Mouse (Mus musculus) layer of hippocampus, postnatal 36 days (tissue): ENCODE measurements at regions not wholly inside any gene's neighbourhood (a gene's known extent, or its start where the extent isn't known, plus 50 kb on each side); places are given as distances from the start of the nearest gene placed in this dataset.
"Not testable (repeated sequence)": the region's sequence is repeated elsewhere in the genome, so short reads cannot be mapped to it uniquely, and the experiment has no call there.

Source experiments
- DNase-seq, 2 experiments: peaks; one replicate each; pipeline ENCODE4 v3.0.0; 2022

DNA sequence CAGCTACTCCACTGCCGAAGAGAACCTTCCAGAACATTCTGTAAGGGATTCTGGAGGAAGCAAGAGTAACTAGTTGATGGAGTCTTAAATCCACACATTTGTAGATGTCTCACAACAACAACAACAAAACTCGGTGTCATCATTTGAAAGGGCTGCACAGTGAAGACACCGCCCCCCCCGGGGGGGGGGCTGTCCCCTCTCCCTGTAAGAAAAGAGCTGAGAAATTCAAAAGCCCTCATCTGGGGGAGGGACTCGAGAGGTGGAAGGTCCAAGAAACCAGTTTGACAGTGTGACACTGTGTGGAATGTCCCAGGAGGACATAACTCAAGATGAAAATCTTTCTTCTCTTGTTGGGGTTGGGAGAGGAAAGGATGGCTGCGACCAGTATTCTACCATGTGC, 87.7 kb downstream of the Fam43a start:
- no peak for DNase-seq

DNA sequence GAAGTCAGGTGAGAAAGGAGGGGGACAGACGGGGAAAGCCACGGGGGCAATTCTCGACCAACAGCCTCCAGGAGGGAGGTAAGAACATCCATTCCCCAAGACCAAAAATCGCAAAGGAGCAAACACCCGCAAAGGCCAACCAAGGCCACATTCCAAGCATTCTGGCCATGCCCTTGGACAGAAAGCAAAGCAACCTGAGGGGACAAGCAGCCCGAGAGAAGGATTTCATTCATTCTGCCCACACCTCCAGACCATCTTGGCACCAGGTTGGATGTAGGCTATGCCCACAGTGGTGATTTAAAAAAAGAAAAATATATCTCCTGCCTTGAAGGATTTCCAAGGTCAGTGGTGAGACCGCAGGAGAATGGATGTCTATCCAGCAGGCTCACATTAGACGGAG, 88.2 kb downstream of the Fam43a start:
- DNase-seq = no peak

DNA sequence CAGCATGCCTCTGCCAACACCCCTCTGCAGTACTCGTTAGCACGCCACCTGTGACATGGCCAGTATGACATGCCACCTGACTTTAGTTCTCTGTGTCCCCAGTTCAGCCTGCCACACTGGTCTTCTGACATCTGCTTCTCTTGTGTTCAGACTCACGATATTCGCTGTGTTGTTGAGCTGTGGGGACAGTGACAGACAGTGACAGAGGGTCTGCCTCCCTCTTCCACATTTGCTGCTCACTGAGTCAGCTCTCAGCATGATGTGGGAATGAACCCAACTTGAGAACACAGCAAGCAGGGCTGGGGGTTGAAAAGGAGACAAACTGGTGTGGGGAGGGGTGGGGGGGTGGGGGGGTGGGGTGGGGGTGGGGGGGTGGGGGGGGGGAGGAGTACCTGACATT, 91.0 kb downstream of the Fam43a start:
- no peak for DNase-seq

DNA sequence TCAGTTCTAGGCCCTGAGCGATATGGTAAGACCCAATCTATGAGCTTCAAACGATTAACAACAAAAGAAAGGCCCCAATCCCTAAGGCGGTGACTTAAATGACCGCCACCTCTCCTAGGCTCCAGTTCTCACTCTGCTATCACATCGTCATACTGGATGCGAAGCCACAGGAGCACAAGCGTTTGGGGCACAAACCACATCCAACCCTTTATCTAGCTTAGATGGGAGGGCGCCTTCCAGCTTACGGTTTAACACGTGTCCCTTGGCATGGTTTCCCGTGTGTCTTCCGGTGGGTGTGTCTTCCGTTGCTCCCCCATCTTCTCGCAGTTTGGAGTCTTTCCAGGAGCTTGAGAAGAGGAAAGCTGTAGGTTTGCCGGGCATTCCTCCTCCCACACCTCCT, 92.4 kb downstream of the Fam43a start:
- DNase-seq = no peak

DNA sequence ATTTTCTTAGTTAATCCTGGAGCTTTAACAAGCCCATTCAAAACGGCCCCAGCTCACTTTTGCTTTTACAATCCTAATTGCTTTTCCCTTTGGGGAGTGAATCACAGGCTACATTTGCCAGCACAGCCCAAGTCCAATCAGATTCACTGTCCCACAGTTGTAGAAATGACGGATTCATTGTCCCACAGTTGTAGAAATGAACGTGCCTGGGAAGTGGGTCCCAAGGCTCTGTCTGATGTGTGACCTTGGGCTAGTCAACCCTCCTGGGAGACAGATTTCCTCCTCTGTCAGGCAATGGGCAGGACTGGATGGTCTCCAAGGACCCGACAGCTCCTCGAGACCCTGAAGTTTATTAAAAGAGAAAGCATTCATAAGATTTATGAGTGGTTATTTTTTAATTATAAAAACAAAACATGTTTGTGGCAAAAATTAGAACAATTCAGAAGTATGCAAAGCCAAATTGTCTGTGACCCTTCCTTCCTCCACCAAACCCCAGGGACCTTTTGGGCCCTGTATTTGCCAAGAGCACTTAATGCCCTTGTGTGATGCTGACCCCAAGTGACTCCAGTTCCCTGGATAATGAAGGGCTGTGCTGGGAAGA, 93.1 kb downstream of the Fam43a start:
- DNase-seq = no peak

DNA sequence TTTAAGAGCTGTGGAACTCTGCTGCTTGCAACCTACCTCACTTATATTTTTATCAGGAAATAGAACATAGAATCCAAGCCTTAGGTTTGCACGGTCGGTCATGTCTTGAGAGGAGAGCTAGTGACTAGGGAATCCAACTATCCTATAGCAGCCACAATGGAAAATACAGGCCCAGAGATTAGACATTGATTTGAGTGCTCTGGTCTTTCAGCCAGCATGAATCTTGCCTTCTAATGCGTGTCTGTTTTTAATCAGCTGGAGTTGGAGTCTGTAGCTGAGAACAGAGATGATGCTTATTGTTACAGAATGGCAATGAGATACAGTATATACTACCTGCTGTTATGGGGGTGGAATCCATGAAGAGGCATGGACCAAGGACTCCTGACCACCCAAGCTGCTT, 93.7 kb downstream of the Fam43a start:
- DNase-seq = no peak

DNA sequence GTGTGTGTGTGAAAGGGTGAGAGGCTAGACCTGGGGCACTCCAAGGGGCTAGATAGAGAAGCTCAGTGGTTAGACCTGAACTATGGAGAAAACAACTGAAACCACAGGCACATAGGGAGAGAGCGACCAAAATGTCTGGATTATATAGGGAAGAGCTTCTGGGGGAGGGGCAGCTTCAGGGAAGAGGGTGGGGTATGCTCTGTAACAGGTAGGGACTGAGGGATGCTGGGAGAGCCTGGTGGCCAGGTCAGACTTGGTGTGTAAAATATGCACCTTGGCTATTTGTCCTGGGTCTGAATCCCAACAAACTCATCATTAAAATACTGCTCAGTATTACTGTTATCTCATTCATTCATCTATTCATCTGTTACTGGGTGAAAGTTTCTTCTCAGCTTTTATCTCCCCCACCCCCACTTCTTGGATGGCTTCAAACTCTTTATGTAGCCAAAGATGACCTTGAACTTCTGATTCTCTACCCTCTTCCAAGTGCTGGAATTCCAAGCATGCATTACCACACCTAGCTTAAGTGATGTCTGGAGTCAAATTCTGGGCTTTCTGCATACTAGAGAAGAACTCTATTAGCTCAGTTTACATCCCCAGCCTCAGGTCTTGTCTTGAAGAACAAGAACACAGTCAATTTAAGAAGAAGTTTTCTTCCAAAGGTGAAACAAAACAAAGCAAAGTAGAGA, 94.5 kb downstream of the Fam43a start:
- no peak for DNase-seq

DNA sequence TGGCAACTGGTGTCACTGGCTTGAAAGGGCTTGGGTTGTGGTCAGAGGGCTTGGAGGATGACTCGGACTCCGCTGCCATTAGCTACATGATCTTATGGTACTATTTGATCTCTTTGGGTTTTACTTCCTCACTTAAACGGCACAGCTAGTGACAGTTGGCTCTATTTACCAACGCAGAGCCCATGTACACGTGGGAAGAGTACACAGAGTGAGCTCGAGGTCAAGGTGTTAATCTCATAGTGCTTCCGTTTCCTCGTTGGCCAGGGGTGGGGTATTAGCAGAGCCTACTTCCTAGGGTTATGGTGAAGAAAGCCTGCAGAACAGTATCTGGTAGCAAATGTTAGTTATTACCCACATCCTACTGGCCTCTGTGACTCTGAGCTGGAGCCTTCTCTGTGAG, 96.2 kb downstream of the Fam43a start:
- DNase-seq = no peak

DNA sequence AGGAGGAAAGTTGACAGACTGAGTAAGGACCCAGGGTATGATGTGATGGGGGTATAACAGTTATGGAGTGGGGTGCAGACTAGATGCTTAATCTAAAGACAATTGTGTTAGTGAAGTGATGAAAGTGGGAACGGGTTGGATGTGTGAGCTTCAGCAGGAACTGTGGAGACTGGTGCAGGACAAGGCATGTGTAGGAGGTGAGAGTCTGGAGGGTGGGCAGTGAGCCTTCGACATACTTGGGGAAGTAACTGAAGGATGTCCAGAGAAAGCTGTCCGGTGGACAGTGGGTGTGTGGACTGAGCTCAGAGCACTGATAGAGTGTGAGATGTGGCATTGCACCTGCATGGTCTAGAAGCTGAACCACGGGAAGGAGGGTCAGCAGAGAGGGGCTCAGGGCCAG, 97.7 kb downstream of the Fam43a start:
- no peak for DNase-seq

DNA sequence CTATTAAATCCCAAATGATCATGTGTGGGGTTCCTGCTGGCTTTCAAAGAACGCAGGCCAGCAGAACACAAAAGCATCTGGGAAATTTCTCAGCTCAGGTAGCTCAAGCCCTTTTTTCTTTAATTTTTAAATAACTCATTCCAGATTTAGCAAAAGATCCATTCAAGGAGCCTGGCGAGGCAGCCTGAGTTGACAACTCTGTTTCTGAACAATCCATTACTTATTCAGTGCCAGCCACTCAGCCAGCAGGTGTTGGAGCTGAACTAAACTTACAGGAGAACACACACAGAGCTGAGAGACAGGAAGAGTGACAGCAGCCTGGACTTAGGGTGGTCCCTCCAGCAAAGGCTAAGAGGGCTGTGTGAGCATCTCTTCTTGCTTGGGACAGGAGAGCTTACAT, 98.3 kb downstream of the Fam43a start:
- DNase-seq = no peak

DNA sequence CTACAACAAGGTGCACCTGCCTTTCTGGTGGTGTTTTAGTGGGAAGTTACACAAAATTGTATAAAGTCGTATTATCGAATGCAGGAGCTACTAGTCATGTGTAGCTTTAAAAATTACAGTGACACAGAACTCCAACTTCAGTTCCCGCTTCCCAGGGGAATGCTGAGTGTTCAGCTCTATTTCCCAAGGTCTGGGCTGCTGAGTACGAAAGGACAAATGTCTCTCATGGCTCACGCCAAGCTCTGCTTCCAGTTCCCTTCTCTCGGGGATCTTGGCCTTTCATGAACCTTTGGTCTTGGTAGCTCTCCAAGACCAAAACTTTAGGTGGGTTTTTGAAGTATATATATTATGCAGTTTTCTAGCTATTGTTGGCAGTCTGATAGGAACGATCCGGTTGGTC, 104.3 kb downstream of the Fam43a start:
- DNase-seq = no peak

DNA sequence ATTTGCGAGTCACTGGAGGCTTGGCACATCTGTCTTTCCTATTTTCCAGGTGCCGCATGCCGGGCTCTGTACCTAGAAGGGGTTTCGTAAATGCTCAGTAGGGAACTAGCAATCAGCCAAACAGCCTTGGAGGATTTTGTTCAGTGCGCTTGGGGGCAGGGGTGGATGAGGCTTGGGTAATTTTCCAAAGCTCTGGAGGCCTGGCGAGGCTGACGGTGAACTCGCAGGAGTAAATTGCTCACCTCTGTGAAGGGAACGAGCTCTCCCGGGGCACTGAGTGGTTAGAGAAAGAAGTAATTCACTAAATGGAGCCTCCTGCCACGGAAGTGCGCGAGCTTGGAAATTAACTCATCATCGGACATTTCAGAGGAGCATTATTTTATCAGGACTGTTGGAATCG, 110.0 kb downstream of the Fam43a start:
- no peak for DNase-seq

DNA sequence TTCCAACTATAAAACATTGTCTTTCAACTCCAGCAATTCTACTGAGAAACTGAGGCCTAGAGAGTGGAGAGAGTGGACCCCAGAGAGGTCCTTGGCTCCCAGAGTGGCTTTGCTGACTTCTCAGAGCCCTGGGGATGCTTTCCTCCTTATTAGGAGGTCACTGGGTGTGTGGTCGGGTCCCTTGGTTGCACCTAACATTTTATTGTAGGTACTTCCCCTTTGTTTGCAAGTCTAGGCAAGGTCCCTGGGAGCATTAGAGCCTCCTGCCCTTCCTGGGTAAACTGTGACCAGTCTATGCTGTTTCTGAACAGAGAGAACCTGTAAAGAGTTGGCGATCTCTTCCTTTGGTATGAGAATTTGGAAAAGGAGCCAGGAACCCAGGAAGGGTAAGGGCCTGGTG, 110.5 kb downstream of the Fam43a start:
- DNase-seq = no peak

DNA sequence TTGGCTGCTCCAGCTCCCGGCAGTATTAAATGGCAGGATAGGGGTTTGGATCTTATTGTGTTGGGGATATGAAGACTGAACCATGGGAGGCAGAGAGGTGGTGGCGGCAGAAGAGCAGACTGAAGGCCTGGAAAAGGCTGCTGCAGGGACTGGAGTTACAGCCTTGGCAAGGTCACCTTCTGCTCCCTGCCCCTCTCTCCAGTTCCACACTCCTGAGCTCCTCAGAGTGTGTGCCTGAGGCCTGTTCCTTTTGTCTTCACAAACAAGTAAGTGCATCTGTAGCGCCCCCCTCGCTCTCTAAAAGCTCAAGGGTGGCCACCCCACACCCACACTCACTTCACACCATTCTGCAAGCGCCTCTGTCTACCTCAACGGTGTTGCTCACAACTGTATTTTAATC, 113.0 kb downstream of the Fam43a start:
- no peak for DNase-seq

DNA sequence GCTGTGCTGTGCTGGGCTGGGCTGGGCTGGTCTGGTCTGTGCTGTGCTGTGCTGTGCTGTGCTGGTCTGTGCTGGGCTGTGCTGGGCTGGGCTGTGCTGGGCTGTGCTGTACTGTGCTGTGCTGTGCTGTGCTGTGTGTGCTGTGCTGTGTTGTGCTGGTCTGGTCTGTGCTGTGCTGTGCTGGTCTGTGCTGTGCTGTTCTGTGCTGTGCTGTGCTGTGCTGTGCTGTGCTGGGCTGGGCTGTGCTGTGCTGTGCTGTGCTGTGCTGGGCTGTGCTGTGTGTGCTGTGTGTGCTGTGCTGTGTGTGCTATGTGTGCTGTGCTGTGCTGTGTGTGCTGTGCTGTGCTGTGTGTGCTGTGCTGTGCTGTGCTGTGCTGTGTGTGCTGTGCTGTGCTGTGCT, 118.1 kb downstream of the Fam43a start:
- not testable (repeated sequence) for DNase-seq

DNA sequence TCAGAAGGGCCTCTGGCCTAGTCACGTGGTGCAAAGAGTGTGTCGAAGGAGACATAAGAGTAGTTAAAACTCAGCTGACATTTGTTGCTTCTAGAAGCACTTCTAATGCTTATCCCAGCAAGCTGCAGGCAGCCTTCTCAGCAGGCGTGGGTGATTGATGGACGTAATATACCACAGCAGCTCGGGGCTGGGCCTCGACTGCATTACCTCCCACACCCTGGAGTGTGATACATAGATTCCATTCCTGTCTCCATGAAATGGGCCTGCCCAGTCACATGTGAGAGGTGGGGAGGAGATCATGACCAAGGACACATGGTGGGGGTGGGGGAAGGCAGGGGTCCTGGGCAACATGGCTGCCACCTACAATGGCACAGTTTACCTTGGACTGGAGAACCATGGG, 121.3 kb downstream of the Fam43a start:
- no peak for DNase-seq

DNA sequence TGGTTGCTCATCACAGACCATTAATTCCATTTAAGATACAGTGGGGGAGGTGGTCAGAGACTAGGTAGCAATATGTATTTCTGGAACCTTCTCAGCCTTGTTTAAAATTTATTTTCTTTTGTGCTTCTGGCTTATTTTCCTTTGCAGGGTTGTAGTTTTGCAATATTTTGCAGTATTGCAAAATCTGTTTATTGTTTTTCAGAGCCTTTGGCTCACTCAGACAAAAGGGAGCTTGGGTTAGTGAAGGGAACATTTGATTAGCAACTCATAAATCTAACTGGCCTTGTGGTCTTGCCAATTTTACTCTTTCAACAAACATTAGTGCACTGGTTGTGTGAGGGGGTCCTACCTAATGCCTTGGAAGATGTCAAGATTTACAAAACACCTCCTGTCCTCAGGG, 121.7 kb downstream of the Fam43a start:
- no peak for DNase-seq

DNA sequence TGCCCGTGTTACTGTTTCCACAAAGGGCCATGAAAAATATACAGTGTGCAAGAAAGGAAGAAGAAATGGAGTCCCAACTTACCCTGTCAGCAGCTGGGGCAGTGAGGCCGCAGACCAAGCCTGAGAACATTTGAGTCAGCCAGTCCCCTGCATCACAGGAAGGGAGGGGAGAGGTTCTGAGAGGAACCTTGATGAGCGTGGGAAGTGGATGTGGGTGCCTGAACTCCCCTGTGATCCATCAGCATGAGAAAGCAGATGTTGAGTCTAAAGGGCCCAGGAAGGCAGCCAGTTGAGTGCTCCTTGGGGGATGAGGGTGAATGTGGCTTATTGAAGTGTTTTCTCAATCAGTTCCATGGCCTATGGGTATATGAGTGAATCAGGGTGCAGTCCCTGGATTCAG, 122.8 kb downstream of the Fam43a start:
- no peak for DNase-seq

DNA sequence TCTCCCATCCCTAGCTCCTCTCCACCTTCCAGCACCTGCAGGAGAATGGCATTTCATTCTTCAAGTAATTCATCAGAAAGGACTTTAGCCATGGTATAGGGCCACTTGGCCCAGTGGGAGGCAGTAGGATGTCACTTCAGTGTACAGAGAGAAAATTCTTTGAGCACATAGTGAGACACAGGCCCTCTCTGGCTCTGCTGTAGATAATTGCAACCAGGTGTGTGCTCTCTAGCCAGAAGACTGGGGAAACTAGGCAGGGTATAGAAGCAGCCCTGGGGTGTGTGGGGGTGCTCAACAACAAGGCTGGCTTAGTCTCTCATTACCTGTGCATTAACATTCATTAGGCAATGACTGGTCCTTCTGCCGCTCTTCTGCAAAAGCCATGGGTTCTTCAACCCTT, 125.1 kb downstream of the Fam43a start:
- DNase-seq = no peak

DNA sequence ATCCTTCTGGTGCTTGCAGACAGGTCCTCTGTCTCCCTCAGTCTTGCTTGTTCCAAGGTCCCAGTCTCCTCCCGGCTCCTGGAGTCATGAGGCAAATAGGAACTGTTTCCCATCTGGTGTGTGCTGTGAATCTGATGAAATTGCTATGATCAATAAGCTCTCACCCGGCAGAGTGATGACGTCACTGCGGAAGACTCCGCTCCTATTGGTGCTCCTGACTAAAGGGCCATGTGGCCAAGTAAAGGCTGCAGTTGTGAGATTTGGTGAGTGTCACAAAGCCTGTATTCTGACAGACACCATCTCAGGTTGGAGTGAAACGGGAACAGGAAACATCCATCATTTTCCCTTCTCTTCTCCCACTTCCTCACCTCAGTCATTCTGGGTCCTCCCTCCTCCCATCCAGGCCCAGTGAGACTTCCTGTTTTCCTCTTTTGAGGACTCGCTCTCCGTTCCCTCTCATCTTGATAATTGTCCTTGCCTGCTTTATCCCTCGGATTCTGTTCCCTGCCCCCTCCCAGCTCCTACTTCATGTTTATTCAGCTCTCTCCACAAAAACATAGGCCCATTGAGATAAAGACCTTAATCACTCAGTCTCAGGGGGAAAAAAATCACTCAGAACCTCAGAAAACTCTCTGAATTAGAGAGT, 133.4 kb downstream of the Fam43a start:
- no peak for DNase-seq

DNA sequence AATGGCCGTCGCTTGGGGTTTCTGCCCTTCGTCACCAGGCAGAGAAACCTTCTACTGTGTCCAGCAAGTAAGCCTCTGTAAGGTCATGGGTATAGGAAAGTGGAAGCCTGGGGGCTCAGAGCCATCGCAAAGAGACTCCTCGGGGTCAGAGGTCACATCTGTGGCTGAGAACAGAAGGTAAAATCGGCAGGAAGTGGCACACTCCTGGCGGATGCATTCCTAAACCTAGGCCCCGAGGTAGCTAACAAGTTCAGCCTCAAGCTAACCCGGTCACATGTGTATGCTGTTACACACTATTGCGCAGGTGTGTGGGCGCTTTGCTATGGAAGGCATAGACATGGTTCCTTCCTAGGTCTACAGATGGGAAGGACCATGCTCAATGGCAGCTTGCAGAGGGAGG, 134.0 kb downstream of the Fam43a start:
- DNase-seq = no peak

DNA sequence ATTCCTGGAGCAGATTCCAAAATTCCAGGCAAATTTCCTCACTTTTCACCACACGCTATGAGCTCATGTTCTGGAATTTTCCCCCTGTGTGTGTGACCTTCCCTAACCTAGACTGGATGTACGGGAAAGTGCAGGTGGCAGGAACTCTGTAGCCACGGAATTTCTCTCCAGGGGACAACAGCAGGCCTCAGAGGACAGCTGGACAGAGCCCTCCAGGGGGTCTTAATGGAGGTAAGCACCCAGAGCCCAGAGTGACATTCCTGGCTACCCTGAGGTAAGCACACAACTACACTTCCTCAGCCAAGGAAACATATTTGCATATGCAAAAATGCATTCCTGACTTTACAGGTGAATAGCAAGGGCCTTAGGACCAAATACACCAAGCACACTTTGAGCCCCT, 135.8 kb downstream of the Fam43a start:
- no peak for DNase-seq

DNA sequence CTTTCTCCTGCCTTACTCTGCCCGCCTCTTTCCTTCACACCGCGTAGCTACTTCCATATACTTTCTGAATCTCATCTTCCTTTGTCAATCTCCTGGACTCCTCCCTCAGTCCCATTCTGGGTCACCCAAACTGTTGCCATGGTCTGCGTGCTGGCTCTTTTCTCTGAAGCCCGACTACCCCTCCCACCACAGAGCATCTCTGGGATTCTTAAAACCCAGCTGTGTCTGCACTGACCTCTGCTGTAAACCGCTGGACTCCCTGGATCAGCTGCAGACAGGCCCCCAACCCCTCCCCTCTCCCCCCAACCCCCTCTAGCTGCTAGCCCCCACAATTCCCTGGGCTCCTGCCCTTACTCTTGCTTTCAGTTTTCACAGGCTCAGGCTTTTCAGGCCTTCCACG, 136.4 kb downstream of the Fam43a start:
- no peak for DNase-seq

DNA sequence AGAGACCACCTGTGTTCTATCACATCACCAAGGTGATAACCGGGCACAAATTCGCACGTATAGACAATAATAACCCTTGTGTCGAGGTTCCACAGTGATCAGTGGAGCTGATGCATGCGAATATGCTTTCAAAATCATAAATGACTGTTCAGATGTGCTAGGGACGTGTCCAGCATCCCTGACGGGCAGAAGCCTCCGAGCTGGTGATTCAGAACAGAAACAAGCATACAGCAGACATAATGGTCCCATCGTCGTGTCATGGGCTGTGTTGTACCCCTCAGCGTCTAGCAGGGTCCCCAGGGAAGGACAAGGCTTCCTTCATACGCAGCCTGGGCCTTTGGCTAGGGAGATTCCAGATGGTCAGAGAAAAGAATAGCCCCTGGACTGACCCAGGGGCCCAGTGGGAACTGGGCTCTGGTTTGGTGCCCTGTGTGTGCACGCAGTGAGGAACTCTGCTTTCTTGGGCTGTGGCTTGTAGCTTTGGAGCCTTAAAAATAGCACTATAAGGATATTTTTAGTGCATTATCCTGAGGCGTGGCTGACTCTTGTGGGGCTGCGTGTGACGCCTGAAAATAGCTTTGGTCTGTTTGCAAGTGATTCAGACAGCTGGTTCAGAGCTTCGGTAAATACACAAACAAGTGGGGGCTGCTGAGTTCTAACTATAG, 137.3 kb downstream of the Fam43a start:
- DNase-seq = no peak
